Mouse (Mus musculus): Measurements from ENCODE around the gene Chrna5.

GRCm38 (mm10) chr9:55003609-55004008 is 22.9 kb downstream of the Chrna5 start:
- no peak for TF ChIP-seq CTCF (IDR thresholded peaks at IDR 0.05 in 2 of 3, conservative IDR thresholded peaks at IDR 0.05 in 1 of 3; ENCODE audit: control insufficient read depth in 1 of 3, insufficient read depth in 1 of 3, low read depth in 2 of 3, low read length in 3 of 3, poor library complexity in 1 of 3, severe bottlenecking in 1 of 3)
- no peak for TF ChIP-seq MAX (IDR thresholded peaks at IDR 0.05; ENCODE audit: low read length)
- TF ChIP-seq MEF2A (IDR thresholded peaks at IDR 0.05; ENCODE audit: extremely low read depth, insufficient replicate concordance, low read depth, low read length, poor library complexity, severe bottlenecking) = no peak
- no peak for TF ChIP-seq ZKSCAN1 (IDR thresholded peaks at IDR 0.05; ENCODE audit: low read depth, low read length)
- no peak for TF ChIP-seq MXI1 (IDR thresholded peaks at IDR 0.05; ENCODE audit: low read depth, low read length)
